Mouse (Mus musculus) gastrocnemius, adult 2 months (tissue): ENCODE results near the gene Ctnna3. TPM values are rescaled to one million over a fixed set of nuclear protein-coding genes. Genes with fewer than 3 reads are reported as not detected.
"Not testable (repeated sequence)": the region's sequence is repeated elsewhere in the genome, so short reads cannot be mapped to it uniquely, and the experiment has no call there.

Experiments
- DNase-seq: peaks from one replicate; pipeline ENCODE4 v3.0.0; 2022
- H3K27ac ChIP-seq: fragments of 200-600 bp; 2 replicates; pipeline ENCODE4 v1.8.1; 2022; ENCODE audit warnings: mild to moderate bottlenecking
- H3K4me3 ChIP-seq: fragments of 200-600 bp; 2 replicates; pipeline ENCODE4 v1.8.1; 2022; ENCODE audit warnings: mild to moderate bottlenecking, moderate library complexity
- CTCF ChIP-seq: fragments of 200-600 bp; IDR thresholded peaks from 2 replicates; pipeline ENCODE4 v1.8.1; 2022; ENCODE audit warnings: antibody characterized with exemption, mild to moderate bottlenecking, moderate library complexity
- intact Hi-C: fragments of 180-260 bp; cut with DNase I; formaldehyde crosslinking; loops from one replicate; pipeline ENCODE4 v1.15.1; 2025
- total RNA-seq, 2 experiments: library from RNA; stranded (reverse); gene quantifications; 2 replicates each; pipeline ENCODE4 v1.2.3; 2021

The Ctnna3 gene
- total RNA-seq, 2 experiments from 2014 or later = 11.8 to 22.7 TPM

DNA sequence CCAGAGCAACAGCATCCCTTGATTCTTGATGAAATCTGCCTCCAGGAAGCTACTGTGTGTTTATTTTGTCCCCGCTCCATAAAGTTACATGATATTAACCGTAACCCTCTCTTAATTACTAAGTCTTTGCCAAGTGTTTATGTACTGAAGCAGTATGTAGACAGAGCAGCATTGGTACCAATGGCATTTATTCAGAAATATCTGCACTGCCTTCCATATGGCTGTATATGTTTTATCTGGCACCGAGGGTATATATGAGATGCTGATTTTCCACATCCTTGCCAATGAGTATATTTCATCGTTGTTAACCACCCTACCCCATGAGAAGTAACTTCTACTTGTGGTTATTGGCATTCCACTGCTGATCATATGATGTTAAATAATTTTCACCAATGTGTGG lies 947.9 kb downstream of the Ctnna3 start:
- no peak overlapping the region for H3K4me3 ChIP-seq
- intact Hi-C loops = no loop called here
- H3K27ac ChIP-seq = no peak overlapping the region
- TF ChIP-seq CTCF = no peak
- no peak for DNase-seq

DNA sequence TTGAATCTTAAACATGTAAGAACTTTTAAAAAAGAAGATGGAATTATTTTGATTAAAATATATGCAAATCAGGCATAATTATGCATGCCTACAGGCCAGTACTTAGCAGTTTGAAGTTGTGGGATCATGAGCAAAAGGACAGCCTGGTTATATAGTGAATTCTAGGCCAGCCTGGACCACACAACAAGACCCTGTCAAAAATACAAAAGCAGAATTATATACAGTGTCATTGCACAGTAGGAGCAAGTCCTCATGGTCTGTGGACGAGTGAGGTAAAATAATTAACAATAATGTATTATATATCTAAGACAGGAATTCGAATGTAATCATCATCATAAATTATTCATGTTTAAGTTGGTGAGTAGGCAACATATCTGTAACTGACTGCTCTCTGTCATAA lies 966.7 kb downstream of the Ctnna3 start:
- intact Hi-C loops = no loop called here
- H3K4me3 ChIP-seq = no peak overlapping the region
- no peak overlapping the region for H3K27ac ChIP-seq
- no peak for DNase-seq
- TF ChIP-seq CTCF = no peak

DNA sequence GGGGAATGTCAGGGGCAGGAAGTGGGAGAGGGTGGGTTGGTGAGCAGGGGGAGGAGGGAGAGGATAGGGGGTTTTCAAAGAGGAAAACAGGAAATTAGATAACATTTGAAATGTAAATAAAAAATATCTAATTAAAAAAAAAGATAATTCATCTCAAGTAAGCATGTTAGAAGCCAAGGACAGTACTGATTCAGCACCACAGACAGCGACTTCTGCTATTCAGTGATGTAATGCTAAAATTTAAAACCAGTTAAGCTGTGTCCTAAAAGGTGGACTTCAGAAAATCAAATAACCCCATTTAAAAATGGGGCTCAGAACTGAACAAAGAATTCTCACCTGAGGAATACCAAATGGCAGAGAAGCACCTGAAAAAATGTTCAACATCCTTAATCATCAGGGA lies 988.5 kb downstream of the Ctnna3 start:
- intact Hi-C loops, H3K4me3 ChIP-seq, H3K27ac ChIP-seq, DNase-seq: not testable (repeated sequence)

- DNase-seq = no peak
- intact Hi-C loops = no loop called here
- Histone ChIP-seq H3K4me3 (no peak overlapping the region), H3K27ac (no peak overlapping the region)
- TF ChIP-seq CTCF = no peak
These were observed 1008.8 kb downstream of the Ctnna3 start for GRCm38 (mm10) chr10:64438736-64439135.

GRCm38 (mm10) chr10:64448624-64449023 lies 1018.7 kb downstream of the Ctnna3 start:
- intact Hi-C loops = no loop called here

GRCm38 (mm10) chr10:64483281-64483680 lies 1053.4 kb downstream of the Ctnna3 start:
- no peak for DNase-seq
- TF ChIP-seq CTCF = no peak
- H3K27ac ChIP-seq = no peak overlapping the region
- H3K4me3 ChIP-seq = no peak overlapping the region
- intact Hi-C loops = no loop called here

More at GRCm38 (mm10) chr10:64448624-64449023, 1018.7 kb downstream of the Ctnna3 start:
- TF ChIP-seq CTCF = no peak
- no peak for DNase-seq
- no peak overlapping the region for H3K4me3 ChIP-seq
- no peak overlapping the region for H3K27ac ChIP-seq

- no peak for DNase-seq
- intact Hi-C loops = no loop called here
- no peak overlapping the region for H3K27ac ChIP-seq
- no peak overlapping the region for H3K4me3 ChIP-seq
- no peak for TF ChIP-seq CTCF
These were observed 1059.6 kb downstream of the Ctnna3 start for GRCm38 (mm10) chr10:64489471-64489870.

- DNase-seq = no peak
- intact Hi-C loops = no loop called here
- H3K27ac ChIP-seq = no peak overlapping the region
- H3K4me3 ChIP-seq = no peak overlapping the region
- TF ChIP-seq CTCF = no peak
These were observed 1113.7 kb downstream of the Ctnna3 start for GRCm38 (mm10) chr10:64543647-64544046.

DNA sequence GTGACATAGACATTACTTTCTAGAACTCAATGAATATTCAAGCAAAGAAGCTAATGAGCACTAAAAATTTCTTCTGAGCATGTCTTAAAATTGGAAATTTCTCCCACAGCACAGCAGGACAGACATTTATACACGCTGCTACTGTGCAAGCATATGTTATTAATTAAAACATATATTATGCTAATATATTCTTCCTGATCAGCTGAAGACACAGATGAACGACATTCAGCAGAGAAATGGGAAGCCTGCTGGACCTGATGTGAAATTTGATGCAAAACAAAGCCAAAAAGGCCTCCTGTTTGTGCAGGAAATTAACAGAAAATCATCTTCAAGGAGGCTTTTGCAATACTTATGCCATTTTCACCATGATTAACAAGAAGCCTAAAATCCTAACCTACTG lies 1114.5 kb downstream of the Ctnna3 start:
- intact Hi-C loops = no loop called here
- Histone ChIP-seq H3K4me3 (no peak overlapping the region), H3K27ac (no peak overlapping the region)
- DNase-seq = no peak
- no peak for TF ChIP-seq CTCF

GRCm38 (mm10) chr10:64571311-64571710 lies 1141.4 kb downstream of the Ctnna3 start:
- TF ChIP-seq CTCF = no peak
- intact Hi-C loops = no loop called here
- no peak for DNase-seq

GRCm38 (mm10) chr10:64588116-64588515 lies 1158.2 kb downstream of the Ctnna3 start:
- H3K4me3 ChIP-seq = no peak overlapping the region
- intact Hi-C loops = no loop called here
- no peak for DNase-seq
- H3K27ac ChIP-seq = no peak overlapping the region
- no peak for TF ChIP-seq CTCF

More at GRCm38 (mm10) chr10:64571311-64571710, 1141.4 kb downstream of the Ctnna3 start:
- H3K4me3 ChIP-seq = no peak overlapping the region
- H3K27ac ChIP-seq = no peak overlapping the region

DNA sequence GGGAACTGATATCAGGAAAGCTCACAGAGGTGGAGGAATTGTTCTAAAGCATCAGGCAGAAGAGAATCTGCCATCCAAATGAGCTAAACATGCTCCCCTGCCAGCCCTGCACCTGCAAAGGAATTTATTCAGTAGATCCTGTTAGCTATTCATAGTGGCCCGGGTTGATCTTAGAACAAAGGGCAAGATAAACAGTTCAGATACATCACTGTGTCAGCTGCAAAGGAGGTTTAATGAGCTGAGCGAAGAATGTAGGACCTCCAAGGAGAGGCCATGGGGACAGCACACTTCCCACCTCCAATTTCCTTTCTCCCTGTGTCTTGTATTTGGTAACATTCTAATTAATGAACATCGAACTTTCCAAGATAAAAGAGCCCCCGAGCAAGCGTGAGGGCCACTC lies 1206.9 kb downstream of the Ctnna3 start:
- Histone ChIP-seq H3K27ac (no peak overlapping the region), H3K4me3 (no peak overlapping the region)
- intact Hi-C loops = no loop called here
- no peak for TF ChIP-seq CTCF
- DNase-seq = no peak

- no peak overlapping the region for H3K4me3 ChIP-seq
- intact Hi-C loops = no loop called here
- no peak for TF ChIP-seq CTCF
- H3K27ac ChIP-seq = no peak overlapping the region
- no peak for DNase-seq
These were observed 1209.2 kb downstream of the Ctnna3 start for GRCm38 (mm10) chr10:64639061-64639460.

GRCm38 (mm10) chr10:64641093-64641492 lies 1211.2 kb downstream of the Ctnna3 start:
- H3K27ac ChIP-seq = no peak overlapping the region
- no peak for DNase-seq
- H3K4me3 ChIP-seq = no peak overlapping the region
- TF ChIP-seq CTCF = no peak
- intact Hi-C loops = no loop called here

GRCm38 (mm10) chr10:64641576-64641975 lies 1211.7 kb downstream of the Ctnna3 start:
- TF ChIP-seq CTCF = no peak
- no peak overlapping the region for H3K27ac ChIP-seq
- intact Hi-C loops = no loop called here
- DNase-seq = no peak
- no peak overlapping the region for H3K4me3 ChIP-seq
